Mouse (Mus musculus) CH12.LX (cell line): ENCODE measurements at regions not wholly inside any gene's neighbourhood (a gene's known extent, or its start where the extent isn't known, plus 50 kb on each side); places are given as distances from the start of the nearest gene placed in this dataset.

Experiments used
- DNase-seq: peaks from one replicate; pipeline ENCODE4 v3.0.0-alpha.2; 2013; ENCODE audit errors: extremely low read depth
- H3K27ac ChIP-seq: 2 replicates; pipeline ENCODE4 v1.5.1; 2012; ENCODE audit warnings: low read depth, mild to moderate bottlenecking, control low read depth, moderate library complexity; ENCODE audit not compliant: insufficient read depth
- H3K27me3 ChIP-seq: replicated peaks from 2 replicates; pipeline ENCODE3; 2012; ENCODE audit warnings: inconsistent platforms
- H3K36me3 ChIP-seq, 2 experiments: replicated peaks in 1 of 2; 2 replicates each; pipeline versions ENCODE3 to v1.6.1; 2012; ENCODE audit warnings: inconsistent platforms in 1 of 2, low read length in 1 of 2, mild to moderate bottlenecking in 1 of 2, mixed read lengths in 1 of 2, moderate library complexity in 1 of 2; ENCODE audit not compliant: control insufficient read depth in 1 of 2, insufficient read depth in 1 of 2
- H3K4me1 ChIP-seq, 2 experiments: 2 replicates each; pipeline ENCODE4 v1.6.1; 2012; ENCODE audit warnings: inconsistent platforms in 1 of 2, moderate library complexity in 1 of 2; ENCODE audit not compliant: insufficient read depth in 2 of 2, control insufficient read depth in 1 of 2
- H3K4me2 ChIP-seq: 2 replicates; pipeline ENCODE4 v1.6.1; 2012; ENCODE audit warnings: low read depth, mild to moderate bottlenecking, control low read depth; ENCODE audit not compliant: poor library complexity, insufficient read depth, severe bottlenecking
- H3K4me3 ChIP-seq, 3 experiments: fragments of 150-350 bp in 1 of 3; sonication (generic) in 1 of 3; replicated peaks in 1 of 3; 2 replicates each; pipeline versions ENCODE3 to v1.5.1; 2011 to 2012; ENCODE audit warnings: low read depth in 2 of 3, low read length in 2 of 3, mild to moderate bottlenecking in 2 of 3, moderate library complexity in 2 of 3, control low read depth in 1 of 3, improper control_type of control experiment in 1 of 3, inconsistent platforms in 1 of 3, mixed read lengths in 1 of 3; ENCODE audit not compliant: poor library complexity in 1 of 3
- H3K79me2 ChIP-seq: replicated peaks from 2 replicates; pipeline ENCODE4 v1.6.1; 2012; ENCODE audit warnings: mild to moderate bottlenecking, moderate library complexity; ENCODE audit not compliant: control insufficient read depth, poor library complexity, insufficient read depth, severe bottlenecking; ENCODE audit errors: extremely low read depth
- H3K9ac ChIP-seq: 2 replicates; pipeline ENCODE4 v1.6.1; 2012; ENCODE audit warnings: low read depth, mild to moderate bottlenecking, control low read depth, moderate library complexity; ENCODE audit not compliant: insufficient read depth
- H3K9me3 ChIP-seq: replicated peaks from 2 replicates; pipeline ENCODE3; 2012; ENCODE audit warnings: low read length, inconsistent platforms, mixed read lengths
- BHLHE40 ChIP-seq: IDR thresholded peaks from 2 replicates; pipeline ENCODE4 v1.6.1; 2011; ENCODE audit warnings: mild to moderate bottlenecking, low read depth, low read length, improper control_type of control experiment
- CHD2 ChIP-seq: IDR thresholded peaks from 2 replicates; pipeline ENCODE4 v1.6.1; 2011; ENCODE audit warnings: low read length, improper control_type of control experiment
- CTCF ChIP-seq, 2 experiments: IDR thresholded peaks in 1 of 2; conservative IDR thresholded peaks in 1 of 2; 2 replicates each; pipeline ENCODE4 v1.5.1; 2011 to 2012; ENCODE audit warnings: low read depth in 2 of 2, low read length in 2 of 2, improper control_type of control experiment in 1 of 2, inconsistent platforms in 1 of 2, mild to moderate bottlenecking in 1 of 2, moderate library complexity in 1 of 2
- E2F4 ChIP-seq: IDR thresholded peaks from 2 replicates; pipeline ENCODE4 v1.6.1; 2011; ENCODE audit warnings: low read depth, low read length, improper control_type of control experiment; ENCODE audit not compliant: insufficient replicate concordance
- ELF1 ChIP-seq: IDR thresholded peaks from 2 replicates; pipeline ENCODE4 v1.6.1; 2014; ENCODE audit warnings: low read depth, mild to moderate bottlenecking, inconsistent platforms, low read length, improper control_type of control experiment
- EP300 ChIP-seq: IDR thresholded peaks from 2 replicates; pipeline ENCODE4 v1.6.1; 2011; ENCODE audit warnings: low read length, improper control_type of control experiment
- ETS1 ChIP-seq: conservative IDR thresholded peaks from 2 replicates; pipeline ENCODE4 v1.6.1; 2012; ENCODE audit warnings: low read depth, mild to moderate bottlenecking, inconsistent platforms, low read length, improper control_type of control experiment, moderate library complexity
- HCFC1 ChIP-seq: IDR thresholded peaks from 2 replicates; pipeline ENCODE4 v1.6.1; 2012; ENCODE audit warnings: low read depth, mild to moderate bottlenecking, inconsistent platforms, low read length, improper control_type of control experiment
- IRF4 ChIP-seq: IDR thresholded peaks from 2 replicates; pipeline ENCODE4 v1.6.1; 2014; ENCODE audit warnings: low read depth, mild to moderate bottlenecking, inconsistent platforms, low read length, improper control_type of control experiment
- JUN ChIP-seq: IDR thresholded peaks from 2 replicates; pipeline ENCODE4 v1.6.1; 2011; ENCODE audit warnings: low read depth, mild to moderate bottlenecking, low read length, improper control_type of control experiment, moderate library complexity; ENCODE audit not compliant: insufficient read depth
- MAX ChIP-seq: IDR thresholded peaks from 2 replicates; pipeline ENCODE4 v1.6.1; 2011; ENCODE audit warnings: low read length, improper control_type of control experiment
- MAZ ChIP-seq: IDR thresholded peaks from 2 replicates; pipeline ENCODE4 v1.6.1; 2012; ENCODE audit warnings: low read depth, mild to moderate bottlenecking, inconsistent platforms, low read length, improper control_type of control experiment, moderate library complexity
- MEF2A ChIP-seq: IDR thresholded peaks from 2 replicates; pipeline ENCODE4 v1.6.1; 2014; ENCODE audit warnings: low read depth, mild to moderate bottlenecking, inconsistent platforms, low read length, improper control_type of control experiment, borderline replicate concordance
- MXI1 ChIP-seq: IDR thresholded peaks from 2 replicates; pipeline ENCODE4 v1.6.1; 2011; ENCODE audit warnings: mild to moderate bottlenecking, low read depth, low read length, improper control_type of control experiment
- MYC ChIP-seq: IDR thresholded peaks from 2 replicates; pipeline ENCODE4 v1.6.1; 2011; ENCODE audit warnings: low read depth, mild to moderate bottlenecking, improper control_type of control experiment, low read length
- NRF1 ChIP-seq: IDR thresholded peaks from 2 replicates; pipeline ENCODE4 v1.6.1; 2014; ENCODE audit warnings: low read depth, mild to moderate bottlenecking, inconsistent platforms, low read length, improper control_type of control experiment, moderate library complexity
- PAX5 ChIP-seq: IDR thresholded peaks from 2 replicates; pipeline ENCODE4 v1.6.1; 2012; ENCODE audit warnings: low read length, inconsistent platforms, mixed read lengths
- POLR2A ChIP-seq: IDR thresholded peaks from 2 replicates; pipeline ENCODE4 v1.6.1; 2011; ENCODE audit warnings: low read depth, mild to moderate bottlenecking, improper control_type of control experiment, low read length
- RAD21 ChIP-seq: IDR thresholded peaks from 2 replicates; pipeline ENCODE4 v1.6.1; 2011; ENCODE audit warnings: low read depth, mild to moderate bottlenecking, low read length, improper control_type of control experiment, moderate library complexity
- RCOR1 ChIP-seq: conservative IDR thresholded peaks from 2 replicates; pipeline ENCODE4 v1.6.1; 2012; ENCODE audit warnings: low read depth, mild to moderate bottlenecking, inconsistent platforms, low read length, improper control_type of control experiment
- SIN3A ChIP-seq: IDR thresholded peaks from 2 replicates; pipeline ENCODE4 v1.6.1; 2012; ENCODE audit warnings: low read length, improper control_type of control experiment, inconsistent platforms
- SMC3 ChIP-seq: IDR thresholded peaks from 2 replicates; pipeline ENCODE4 v1.6.1; 2011; ENCODE audit warnings: low read depth, low read length, improper control_type of control experiment
- TBP ChIP-seq: conservative IDR thresholded peaks from 2 replicates; pipeline ENCODE4 v1.6.1; 2011; ENCODE audit warnings: low read depth, low read length, improper control_type of control experiment
- TCF12 ChIP-seq: IDR thresholded peaks from 2 replicates; pipeline ENCODE4 v1.6.1; 2014; ENCODE audit warnings: low read depth, mild to moderate bottlenecking, inconsistent platforms, low read length, improper control_type of control experiment
- UBTF ChIP-seq: IDR thresholded peaks from 2 replicates; pipeline ENCODE4 v1.6.1; 2012; ENCODE audit warnings: low read depth, mild to moderate bottlenecking, inconsistent platforms, low read length, improper control_type of control experiment, moderate library complexity
- USF2 ChIP-seq: conservative IDR thresholded peaks from 2 replicates; pipeline ENCODE4 v1.6.1; 2011; ENCODE audit warnings: low read depth, low read length, improper control_type of control experiment
- ZC3H11A ChIP-seq: IDR thresholded peaks from 2 replicates; pipeline ENCODE4 v1.6.1; 2012; ENCODE audit warnings: low read depth, mild to moderate bottlenecking, inconsistent platforms, low read length, improper control_type of control experiment
- ZKSCAN1 ChIP-seq: IDR thresholded peaks from 2 replicates; pipeline ENCODE4 v1.6.1; 2012; ENCODE audit warnings: low read depth, inconsistent platforms, low read length, improper control_type of control experiment, borderline replicate concordance
- ZMIZ1 ChIP-seq: IDR thresholded peaks from 2 replicates; pipeline ENCODE4 v1.6.1; 2012; ENCODE audit warnings: low read depth, mild to moderate bottlenecking, inconsistent platforms, low read length, improper control_type of control experiment
- dilution Hi-C: fragments of 300-500 bp; cut with MboI; formaldehyde crosslinking; loops from 2 replicates; pipeline ENCODE4 v1.14.3; 2020; ENCODE audit warnings: low sequenced_read_pairs; ENCODE audit not compliant: extremely low pct_unique_long_range_greater_than_20kb, extremely low pct_ligation_motif_present
- in situ Hi-C: fragments of 300-500 bp; cut with MboI; formaldehyde crosslinking; loops from 3 replicates; pipeline ENCODE4 v1.14.3; 2019; ENCODE audit warnings: low sequenced_read_pairs, low pct_ligation_motif_present, low pct_unique_long_range_greater_than_20kb, mixed read lengths

DNA sequence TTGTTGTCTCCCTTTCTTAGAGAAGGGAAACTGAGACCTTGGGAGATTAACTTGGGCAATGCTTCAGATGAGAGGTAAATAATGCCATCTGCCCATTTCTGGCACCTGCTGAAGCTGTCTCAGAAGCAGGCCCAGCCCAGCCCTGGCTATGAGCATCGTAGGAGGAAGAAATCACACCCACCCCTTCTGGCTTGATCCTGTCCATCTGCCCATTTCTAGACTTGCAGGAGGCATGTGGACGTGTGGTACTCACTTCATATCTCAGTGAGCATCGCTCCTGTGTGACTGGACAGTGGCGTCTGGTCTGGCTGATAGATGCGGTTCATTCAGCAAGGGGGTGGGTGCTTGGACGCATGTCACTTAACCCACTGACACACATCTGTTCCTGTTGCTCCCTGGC, 146.0 kb downstream of the H2afy start:
- Histone ChIP-seq H3K27ac (no peak overlapping the region), H3K9me3 (no peaks in the 10 kb centered on the region), H3K27me3 (peaks cover 13% of the 10 kb centered on the region), H3K4me2 (no peak overlapping the region), H3K79me2 (no peaks in the 10 kb centered on the region), H3K4me1 (no peaks in the 10 kb centered on the region), H3K9ac (no peak overlapping the region), H3K4me3 (no peak overlapping the region), H3K36me3 (no peaks in the 10 kb centered on the region)
- DNase-seq, result no peak
- dilution Hi-C loops, result no loop called here
- TF ChIP-seq RCOR1 (no peak), ZMIZ1 (no peak), TCF12 (no peak), MYC (no peak), HCFC1 (no peak)
- in situ Hi-C loops, result no loop called here

DNA sequence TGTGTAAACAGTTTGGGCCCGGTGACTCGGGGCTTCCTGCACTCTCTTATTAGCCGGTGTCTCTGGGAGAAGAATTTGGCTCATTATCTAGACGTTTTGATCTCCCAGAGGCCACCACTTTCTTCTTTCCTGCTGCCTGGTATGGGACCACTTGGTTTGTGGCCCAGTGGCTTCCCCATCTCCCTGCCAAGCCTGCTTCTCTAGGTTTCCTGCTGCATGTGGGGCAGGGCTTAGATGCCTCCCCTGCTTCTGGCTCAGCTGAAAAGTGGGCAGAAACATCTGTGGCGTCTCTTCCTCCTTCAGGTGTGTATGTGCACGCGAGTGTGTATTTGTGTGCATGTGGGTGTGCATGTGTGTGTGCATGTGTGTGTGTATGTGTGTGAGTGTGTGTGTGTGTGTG, 146.8 kb downstream of the H2afy start:
- no peaks in the 10 kb centered on the region for H3K79me2 ChIP-seq
- H3K36me3 ChIP-seq, result no peaks in the 10 kb centered on the region
- no peak overlapping the region for H3K4me2 ChIP-seq
- H3K9ac ChIP-seq, result no peak overlapping the region
- no peak overlapping the region for H3K27ac ChIP-seq
- dilution Hi-C loops, result no loop called here
- peaks cover 15% of the 10 kb centered on the region for H3K27me3 ChIP-seq
- H3K4me3 ChIP-seq, result no peak overlapping the region
- in situ Hi-C loops, result no loop called here
- TF ChIP-seq MXI1 (no peak), ELF1 (no peak), MYC (no peak), MAZ (no peak), E2F4 (no peak), ZMIZ1 (no peak), POLR2A (no peak), CTCF (conservative IDR thresholded peaks at IDR 0.05 in 1 of 2, IDR thresholded peaks at IDR 0.05 in 1 of 2; ENCODE audit: low read depth in 2 of 2, low read length in 2 of 2) (no peak), SMC3 (no peak), PAX5 (no peak), MAX (no peak), RAD21 (no peak), IRF4 (no peak), CHD2 (no peak)
- no peak for DNase-seq
- no peaks in the 10 kb centered on the region for H3K4me1 ChIP-seq
- no peaks in the 10 kb centered on the region for H3K9me3 ChIP-seq

DNA sequence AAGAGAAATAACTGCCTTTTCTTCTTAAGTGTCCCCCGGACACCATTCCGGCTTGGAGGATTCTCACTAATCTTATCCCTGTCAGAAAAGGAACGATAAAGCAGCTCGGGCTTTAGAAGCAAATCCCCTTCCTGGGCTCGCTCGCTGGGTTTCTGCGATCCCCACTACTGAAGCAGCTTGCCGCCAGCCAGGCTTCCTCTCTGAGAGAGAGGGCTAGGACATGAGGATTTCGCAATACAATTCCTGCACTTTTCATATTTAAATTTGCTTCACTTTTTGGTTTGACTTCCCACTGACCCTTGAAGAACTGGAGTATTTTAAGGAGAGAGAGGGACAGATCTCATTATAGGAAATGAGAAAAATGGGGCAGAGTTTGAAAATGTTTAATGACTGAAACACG, 149.4 kb upstream of the Pitx1 start:
- H3K9ac ChIP-seq, result no peak overlapping the region
- in situ Hi-C loops, result no loop called here
- no peak for TF ChIP-seq UBTF
- TF ChIP-seq ZC3H11A, result no peak
- no peak for TF ChIP-seq MAZ
- TF ChIP-seq NRF1, result no peak
- TF ChIP-seq ZMIZ1, result no peak
- no peak for TF ChIP-seq POLR2A
- TF ChIP-seq SIN3A, result no peak
- no peak for TF ChIP-seq ZKSCAN1
- no peak for TF ChIP-seq USF2
- TF ChIP-seq ETS1, result no peak
- TF ChIP-seq EP300, result no peak
- TF ChIP-seq MAX, result no peak
- no peak for TF ChIP-seq BHLHE40
- no peak for TF ChIP-seq HCFC1
- no peak for TF ChIP-seq E2F4
- TF ChIP-seq JUN, result no peak
- TF ChIP-seq TBP, result no peak
- no peak for TF ChIP-seq MEF2A
- TF ChIP-seq, all 38 proteins: peak for 0

More for the DNA sequence above, 149.4 kb upstream of the Pitx1 start:
- Histone ChIP-seq H3K36me3 (no peaks in the 10 kb centered on the region), H3K4me1 (no peaks in the 10 kb centered on the region), H3K4me3 (no peak overlapping the region), H3K9me3 (no peaks in the 10 kb centered on the region), H3K4me2 (no peak overlapping the region), H3K79me2 (no peaks in the 10 kb centered on the region), H3K27me3 (peaks cover 45% of the 10 kb centered on the region), H3K27ac (no peak overlapping the region)
- no peak for DNase-seq
- dilution Hi-C loops, result no loop called here
